Mouse (Mus musculus): ENCODE measurements around the gene Cnot1. TPM values are rescaled to one million over a fixed set of nuclear protein-coding genes. Genes with fewer than 3 reads are reported as not detected.

The Cnot1 gene
- polyA plus RNA-seq, 1 experiment: 231 TPM

DNA sequence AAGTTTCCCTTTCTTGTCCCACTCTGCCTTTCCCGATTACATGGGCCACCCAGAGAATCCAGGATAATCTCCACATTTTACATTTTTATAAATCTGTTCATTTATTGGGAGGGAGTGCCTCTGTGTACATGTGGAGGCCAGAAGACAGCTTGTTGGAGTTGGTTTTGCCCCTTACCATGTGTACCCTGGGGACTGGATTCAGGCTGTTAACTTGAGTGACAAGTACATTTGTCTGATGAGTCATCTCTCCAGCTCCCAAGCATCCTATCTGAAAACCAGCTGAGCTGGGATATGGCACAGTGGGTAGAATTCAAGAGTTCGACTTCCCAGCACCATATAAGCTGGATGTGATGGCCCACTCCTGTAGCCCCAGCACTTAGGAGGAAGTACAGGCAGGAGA, 137.3 kb downstream of the Cnot1 start:
- WGBS: 84% methylated on average over 2 of the region's 2 CpGs
- peaks cover 22% of the 10 kb centered on the region for H3K4me1 ChIP-seq (ENCODE audit: control insufficient read depth, insufficient read depth, low read length)
- H3K4me3 ChIP-seq (ENCODE audit: insufficient read depth, low read depth, low read length): no peak overlapping the region
- no peak overlapping the region for H3K27ac ChIP-seq (ENCODE audit: insufficient read depth, low read depth, low read length)
- TF ChIP-seq CTCF (IDR thresholded peaks at IDR 0.05; ENCODE audit: insufficient read depth, low read depth, low read length) (no peak), POLR2A (IDR thresholded peaks at IDR 0.05; ENCODE audit: insufficient read depth, low read depth, low read length) (no peak)

Other genes with a start within 250 kb of the Cnot1 start
- gene Prss54, start 231.1 kb downstream of the Cnot1 start, polyA plus RNA-seq (2012; ENCODE audit: insufficient read depth, insufficient read length, low replicate concordance, missing spikeins): not detected in 2 replicates
- gene Gins3, start 174.0 kb downstream of the Cnot1 start, polyA plus RNA-seq (2012; ENCODE audit: insufficient read depth, insufficient read length, low replicate concordance, missing spikeins): not detected in 2 replicates
- gene Ndrg4, start 130.5 kb downstream of the Cnot1 start, polyA plus RNA-seq (2012; ENCODE audit: insufficient read depth, insufficient read length, low replicate concordance, missing spikeins): 472 and 1,489 TPM in 2 replicates
- not detected in 2 replicates for gene Setd6, start 91.6 kb downstream of the Cnot1 start, polyA plus RNA-seq (2012; ENCODE audit: insufficient read depth, insufficient read length, low replicate concordance, missing spikeins)
- gene Sap18b, start 17.9 kb upstream of the Cnot1 start, polyA plus RNA-seq (2012; ENCODE audit: insufficient read depth, insufficient read length, low replicate concordance, missing spikeins): not detected in 2 replicates
- not detected in 2 replicates for gene Slc38a7, start 46.1 kb upstream of the Cnot1 start, polyA plus RNA-seq (2012; ENCODE audit: insufficient read depth, insufficient read length, low replicate concordance, missing spikeins)
- gene Got2, start 81.1 kb upstream of the Cnot1 start, polyA plus RNA-seq (2012; ENCODE audit: insufficient read depth, insufficient read length, low replicate concordance, missing spikeins): not detected in 2 replicates

All from olfactory bulb, adult 2 months (tissue).